14 mouse cellular contexts compared by ENCODE assay signal in genomic region chr17:7604813-7605504, GRCm38 (mm10).
DNase-seq lines count a peak whose midpoint lies in the region; ATAC-seq and TF ChIP-seq lines count a peak whose summit lies in the region.
"Had no signal": no experiment of that assay in that cellular context is flagged by ENCODE, and none has a peak within 500 bp of the region (broad histone marks: within the 10 kb centered on the region; RNA-seq: fewer than 3 reads in every experiment).

No protein-coding gene starts in this region.

- DNase-seq in forebrain, embryonic 11.5 days (ENCODE audit: low spot score): no peak
- DNase-seq in lung, postnatal 14 days: no peak
- peak; percentile 60 for DNase-seq in brain, embryonic 14.5 days (ENCODE audit: low read depth)
- DNase-seq in cerebellum, adult 2 months: no peak
- DNase-seq in right cerebral cortex, adult 18-20 months: no peak
- DNase-seq: cerebellum, postnatal 10 days; right cerebral cortex, postnatal 4 days; thymus, postnatal 4 days had no signal

- WGBS in forebrain, embryonic 11.5 days: 49% methylated on average over 5 of the region's 5 CpGs
- 27% methylated on average over 5 of the region's 5 CpGs for WGBS in forebrain, embryonic 16.5 days
- 54% methylated on average over 5 of the region's 5 CpGs for WGBS in lung, embryonic 16.5 days
- WGBS in limb, embryonic 12.5 days: 20% methylated on average over 5 of the region's 5 CpGs
- 59% methylated on average over 5 of the region's 5 CpGs for WGBS in cerebellum, adult 2 months

- H3K9me3 ChIP-seq in forebrain, embryonic 11.5 days (ENCODE audit: control insufficient read depth, low read length): no peaks in the 10 kb centered on the region
- H3K9me3 ChIP-seq in forebrain, embryonic 16.5 days (ENCODE audit: control insufficient read depth, low read length): peaks cover 3% of the 10 kb centered on the region
- peaks cover 4% of the 10 kb centered on the region; the same call in 1 of the 2 replicates for H3K9me3 ChIP-seq in lung, embryonic 16.5 days (ENCODE audit: control insufficient read depth, low read length)
- H3K9me3 ChIP-seq in limb, embryonic 12.5 days: 0 out of 2 replicates have a peak, but pooled peaks cover 2% of the 10 kb centered on the region
- H3K9me3 ChIP-seq: heart, embryonic 15.5 days had no signal

- TF ChIP-seq POLR2A in brain, embryonic 14.5 days (IDR thresholded peaks at IDR 0.05; ENCODE audit: borderline replicate concordance, extremely low read depth, insufficient read depth, insufficient read length, poor library complexity, severe bottlenecking): no peak
- TF ChIP-seq POLR2A in cerebellum, adult 2 months (IDR thresholded peaks at IDR 0.05; ENCODE audit: borderline replicate concordance, insufficient read depth, low read length): no peak

- no peaks in the 10 kb centered on the region for H3K4me1 ChIP-seq in forebrain, embryonic 11.5 days (replicated peaks; ENCODE audit: control insufficient read depth, insufficient read depth, low read length)
- H3K4me1 ChIP-seq in forebrain, embryonic 16.5 days (replicated peaks; ENCODE audit: control insufficient read depth, insufficient read depth, low read length): peaks cover 3% of the 10 kb centered on the region
- H3K4me1 ChIP-seq in lung, embryonic 16.5 days (replicated peaks; ENCODE audit: control insufficient read depth, insufficient read depth, low read length): peaks cover 9% of the 10 kb centered on the region
- H3K4me1 ChIP-seq in limb, embryonic 12.5 days (replicated peaks): peaks cover 3% of the 10 kb centered on the region; the same call in 1 of the 2 replicates
- H3K4me1 ChIP-seq in cerebellum, adult 2 months (ENCODE audit: control insufficient read depth, insufficient read depth, low read length): no peaks in the 10 kb centered on the region

- H3K36me3 ChIP-seq in forebrain, embryonic 11.5 days (ENCODE audit: control insufficient read depth, insufficient read depth, low read length): no peaks in the 10 kb centered on the region
- no peaks in the 10 kb centered on the region for H3K36me3 ChIP-seq in forebrain, embryonic 16.5 days (ENCODE audit: control insufficient read depth, insufficient read depth)
- no peaks in the 10 kb centered on the region for H3K36me3 ChIP-seq in lung, embryonic 16.5 days (ENCODE audit: control insufficient read depth, insufficient read depth, low read length)
- H3K36me3 ChIP-seq in limb, embryonic 12.5 days: no peaks in the 10 kb centered on the region
- H3K36me3 ChIP-seq: heart, embryonic 15.5 days had no signal

- no peaks in the 10 kb centered on the region for H3K27me3 ChIP-seq in forebrain, embryonic 11.5 days (ENCODE audit: control insufficient read depth, insufficient read depth, low read length)
- H3K27me3 ChIP-seq in forebrain, embryonic 16.5 days (replicated peaks; ENCODE audit: control insufficient read depth, insufficient read depth, low read length): no peaks in the 10 kb centered on the region
- H3K27me3 ChIP-seq in lung, embryonic 16.5 days (ENCODE audit: control insufficient read depth, insufficient read depth, low read depth, low read length): no peaks in the 10 kb centered on the region
- no peaks in the 10 kb centered on the region for H3K27me3 ChIP-seq in limb, embryonic 12.5 days
- no peaks in the 10 kb centered on the region; the same call in 1 of the 2 replicates for H3K27me3 ChIP-seq in cerebellum, adult 2 months (ENCODE audit: control insufficient read depth, insufficient read depth, low read length)
- H3K27me3 ChIP-seq: heart, embryonic 15.5 days had no signal

- TF ChIP-seq CTCF in brain, embryonic 14.5 days (IDR thresholded peaks at IDR 0.05; ENCODE audit: borderline replicate concordance, extremely low read depth, insufficient read depth, insufficient read length): no peak
- no peak for TF ChIP-seq CTCF in cerebellum, adult 2 months (IDR thresholded peaks at IDR 0.05; ENCODE audit: borderline replicate concordance, insufficient read depth, low read depth, low read length)

- H3K4me3 ChIP-seq in forebrain, embryonic 11.5 days (ENCODE audit: low read depth, low read length): no peak overlapping the region
- no peak overlapping the region for H3K4me3 ChIP-seq in forebrain, embryonic 16.5 days (replicated peaks; ENCODE audit: low read length)
- no peak overlapping the region for H3K4me3 ChIP-seq in lung, embryonic 16.5 days (ENCODE audit: low read length)
- H3K4me3 ChIP-seq in limb, embryonic 12.5 days (replicated peaks): no peak overlapping the region
- H3K4me3 ChIP-seq in cerebellum, adult 2 months (replicated peaks; ENCODE audit: insufficient read depth, low read depth, low read length): no peak overlapping the region
- H3K4me3 ChIP-seq: heart, embryonic 15.5 days; left cerebral cortex, adult 2 months; myocyte had no signal

- no peak for ATAC-seq in forebrain, embryonic 11.5 days (replicated peaks; ENCODE audit: low FRiP score)
- ATAC-seq in forebrain, embryonic 16.5 days: no peak
- peak; percentile 78 for ATAC-seq in lung, embryonic 16.5 days (ENCODE audit: low read depth)
- no peak for ATAC-seq in limb, embryonic 12.5 days (ENCODE audit: insufficient number of reproducible peaks, insufficient read depth, low FRiP score, low TSS enrichment, low read depth)

- 0 out of 2 replicates have a peak overlapping the region, but pooled peaks have one; percentile 12 for H3K27ac ChIP-seq in forebrain, embryonic 11.5 days (ENCODE audit: low read depth, low read length)
- no peak overlapping the region for H3K27ac ChIP-seq in forebrain, embryonic 16.5 days (ENCODE audit: low read length)
- H3K27ac ChIP-seq in lung, embryonic 16.5 days (ENCODE audit: low read length): peak overlapping the region; percentile 73
- H3K27ac ChIP-seq in limb, embryonic 12.5 days: peak overlapping the region; percentile 60; the same call in 1 of the 2 replicates
- no peak overlapping the region for H3K27ac ChIP-seq in cerebellum, adult 2 months (ENCODE audit: insufficient read depth, low read length)
- H3K27ac ChIP-seq: heart, embryonic 15.5 days; left cerebral cortex, adult 2 months had no signal

- H3K4me2 ChIP-seq in forebrain, embryonic 11.5 days (ENCODE audit: low read depth, low read length, severe bottlenecking): no peak overlapping the region
- H3K4me2 ChIP-seq in forebrain, embryonic 16.5 days (ENCODE audit: low read length): no peak overlapping the region
- no peak overlapping the region for H3K4me2 ChIP-seq in lung, embryonic 16.5 days (ENCODE audit: low read depth, low read length)
- H3K4me2 ChIP-seq in limb, embryonic 12.5 days: no peak overlapping the region
- H3K4me2 ChIP-seq: heart, embryonic 15.5 days had no signal

- H3K9ac ChIP-seq in forebrain, embryonic 11.5 days (ENCODE audit: low read length): no peak overlapping the region; the same call in 1 of the 2 replicates
- no peak overlapping the region for H3K9ac ChIP-seq in forebrain, embryonic 16.5 days (replicated peaks; ENCODE audit: low read depth, low read length)
- H3K9ac ChIP-seq in lung, embryonic 16.5 days (ENCODE audit: low read length): no peak overlapping the region
- no peak overlapping the region for H3K9ac ChIP-seq in limb, embryonic 12.5 days (replicated peaks)
- H3K9ac ChIP-seq: heart, embryonic 15.5 days had no signal

Comparison
In these comparisons a context has a peak if more than half of its experiments do, and no peak if none do; other contexts are left out.
1. H3K27ac ChIP-seq: peak in forebrain, embryonic 11.5 days (single experiment), lung, embryonic 16.5 days (single experiment) and limb, embryonic 12.5 days (single experiment); none in forebrain, embryonic 16.5 days (single experiment) and cerebellum, adult 2 months (single experiment).